Mouse (Mus musculus): ENCODE measurements at regions not wholly inside any gene's neighbourhood (a gene's known extent, or its start where the extent isn't known, plus 50 kb on each side); places are given as distances from the start of the nearest gene placed in this dataset.

GRCm38 (mm10) chr11:24373301-24373700 is 295.4 kb downstream of the Bcl11a start:
- in situ Hi-C loops (cut with MboI, MseI) = loop anchor here in 1 of 2 experiments (10.0 kb wide), 1 partner anchor 1618 kb away; no protein-coding TSS in a partner anchor

- in situ Hi-C loops (cut with MboI, MseI) = loop anchor here in 1 of 2 experiments (10.0 kb wide), 1 partner anchor 1623 kb away; no protein-coding TSS in a partner anchor
Observed at GRCm38 (mm10) chr11:24377530-24377929, 299.7 kb downstream of the Bcl11a start.

GRCm38 (mm10) chr11:24390578-24390977 is 312.7 kb downstream of the Bcl11a start:
- in situ Hi-C loops (cut with MboI, MseI) = no loop called here

GRCm38 (mm10) chr11:24391385-24391784 is 313.5 kb downstream of the Bcl11a start:
- in situ Hi-C loops (cut with MboI, MseI) = no loop called here

GRCm38 (mm10) chr11:24395478-24395877 is 317.6 kb downstream of the Bcl11a start:
- in situ Hi-C loops (cut with MboI, MseI) = no loop called here

GRCm38 (mm10) chr11:24396911-24397310 is 319.1 kb downstream of the Bcl11a start:
- in situ Hi-C loops (cut with MboI, MseI) = no loop called here

- in situ Hi-C loops (cut with MboI, MseI) = no loop called here
Observed at GRCm38 (mm10) chr11:24397710-24398109, 319.9 kb downstream of the Bcl11a start.

GRCm38 (mm10) chr11:24401151-24401550 is 323.3 kb downstream of the Bcl11a start:
- in situ Hi-C loops (cut with MboI, MseI) = no loop called here

GRCm38 (mm10) chr11:24402127-24402526 is 324.3 kb downstream of the Bcl11a start:
- in situ Hi-C loops (cut with MboI, MseI) = no loop called here

GRCm38 (mm10) chr11:24414804-24415203 is 336.9 kb downstream of the Bcl11a start:
- in situ Hi-C loops (cut with MboI, MseI) = no loop called here

GRCm38 (mm10) chr11:24422066-24422775 is 344.4 kb downstream of the Bcl11a start:
- in situ Hi-C loops (cut with MboI, MseI) = no loop called here

GRCm38 (mm10) chr11:24423278-24423677 is 345.4 kb downstream of the Bcl11a start:
- in situ Hi-C loops (cut with MboI, MseI) = no loop called here

GRCm38 (mm10) chr11:24426995-24427883 is 349.4 kb downstream of the Bcl11a start:
- in situ Hi-C loops (cut with MboI, MseI) = no loop called here

GRCm38 (mm10) chr11:24448608-24449007 is 370.8 kb downstream of the Bcl11a start:
- in situ Hi-C loops (cut with MboI, MseI) = no loop called here

GRCm38 (mm10) chr11:24452267-24452666 is 374.4 kb downstream of the Bcl11a start:
- in situ Hi-C loops (cut with MboI, MseI) = no loop called here

- in situ Hi-C loops (cut with MboI, MseI) = no loop called here
Observed at GRCm38 (mm10) chr11:24464642-24465041, 386.8 kb downstream of the Bcl11a start.

GRCm38 (mm10) chr11:24467458-24467857 is 389.6 kb downstream of the Bcl11a start:
- in situ Hi-C loops (cut with MboI, MseI) = no loop called here

GRCm38 (mm10) chr11:24470469-24470868 is 392.6 kb downstream of the Bcl11a start:
- in situ Hi-C loops (cut with MboI, MseI) = no loop called here

GRCm38 (mm10) chr11:24472617-24473367 is 394.9 kb downstream of the Bcl11a start:
- in situ Hi-C loops (cut with MboI, MseI) = no loop called here

- in situ Hi-C loops (cut with MboI, MseI) = no loop called here
Observed at GRCm38 (mm10) chr11:24473368-24474010, 395.6 kb downstream of the Bcl11a start.

GRCm38 (mm10) chr11:24502722-24503424 is 425.0 kb downstream of the Bcl11a start:
- in situ Hi-C loops (cut with MboI, MseI) = no loop called here
